Mouse (Mus musculus): ENCODE measurements around the gene Morn3. TPM values are rescaled to one million over a fixed set of nuclear protein-coding genes. Genes with fewer than 3 reads are reported as not detected.

Gene Morn3
- polyA plus RNA-seq, 1 experiment from 2014 or later, result 0.41 TPM

DNA sequence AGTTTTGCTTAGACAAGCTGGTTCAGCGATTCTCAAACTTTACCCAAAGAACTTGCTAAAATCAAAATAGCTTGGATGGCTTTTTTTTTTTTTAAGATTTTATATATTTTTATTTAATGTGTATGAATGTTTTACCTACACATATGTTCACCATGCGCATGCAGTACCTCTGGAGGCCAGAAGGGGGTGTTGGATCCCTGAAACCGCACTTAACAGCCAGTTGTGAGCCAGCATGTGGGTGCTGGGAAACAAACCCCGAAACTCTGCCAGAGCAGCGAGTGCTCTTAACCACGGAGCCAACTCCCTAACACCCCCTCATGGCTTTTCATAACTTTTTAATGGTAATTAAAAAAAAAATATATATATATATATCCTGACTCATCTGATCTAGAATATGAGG is 36.0 kb downstream of the Morn3 start:
- H3K27me3 ChIP-seq (ENCODE audit: control insufficient read depth, insufficient read depth, low read length), result no peaks in the 10 kb centered on the region
- 93% methylated on average over 6 of the region's 6 CpGs for WGBS
- H3K9ac ChIP-seq (ENCODE audit: low read length), result no peak overlapping the region
- H3K36me3 ChIP-seq (ENCODE audit: control insufficient read depth, insufficient read depth, low read length), result no peaks in the 10 kb centered on the region
- no peaks in the 10 kb centered on the region for H3K9me3 ChIP-seq (ENCODE audit: control insufficient read depth, low read length)
- ATAC-seq (ENCODE audit: low FRiP score, low TSS enrichment) (no peak), DNase-seq (ENCODE audit: low spot score) (no peak)
- no peak overlapping the region for H3K4me2 ChIP-seq (replicated peaks; ENCODE audit: low read depth)
- H3K4me3 ChIP-seq (ENCODE audit: low read depth, low read length), result no peak overlapping the region
- TF ChIP-seq EP300 (optimal IDR thresholded peaks at IDR 0.05) (no peak), CTCF (IDR thresholded peaks at IDR 0.05; ENCODE audit: low read depth) (peak; percentile 59)
- H3K4me1 ChIP-seq (replicated peaks; ENCODE audit: control insufficient read depth, insufficient read depth), result peaks cover 3% of the 10 kb centered on the region; the same call in 1 of the 2 replicates
- H3K27ac ChIP-seq (replicated peaks), result no peak overlapping the region

DNA sequence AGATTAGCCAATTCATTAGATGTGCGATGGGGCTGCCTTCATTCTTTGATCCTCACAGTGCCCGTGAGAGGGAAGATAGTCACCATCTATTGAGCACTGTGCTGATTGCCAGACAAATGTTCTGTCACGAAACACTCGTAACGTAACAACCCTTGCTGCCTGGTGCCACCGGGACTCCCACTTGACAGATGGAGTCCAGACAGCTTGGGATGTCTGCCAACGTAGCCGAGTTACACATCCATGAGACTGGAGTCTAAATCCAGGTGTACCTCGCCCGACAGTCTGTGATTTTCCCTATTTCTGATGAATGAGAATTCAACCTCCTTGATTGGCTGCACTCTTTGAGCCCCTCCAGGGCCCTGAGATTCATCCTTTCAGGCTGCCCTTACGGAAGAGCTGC is 36.9 kb downstream of the Morn3 start:
- DNase-seq (ENCODE audit: low spot score) (no peak), ATAC-seq (ENCODE audit: low FRiP score, low TSS enrichment) (no peak)
- WGBS, result 37% methylated on average over 11 of the region's 11 CpGs
- peak; percentile 35 for TF ChIP-seq EP300 (optimal IDR thresholded peaks at IDR 0.05)
- no peak for TF ChIP-seq CTCF (IDR thresholded peaks at IDR 0.05; ENCODE audit: low read depth)
- Histone ChIP-seq H3K27ac (replicated peaks) (0 out of 2 replicates have a peak overlapping the region, but pooled peaks have one; percentile 36), H3K36me3 (ENCODE audit: control insufficient read depth, insufficient read depth, low read length) (no peaks in the 10 kb centered on the region), H3K4me2 (replicated peaks; ENCODE audit: low read depth) (no peak overlapping the region), H3K27me3 (ENCODE audit: control insufficient read depth, insufficient read depth, low read length) (no peaks in the 10 kb centered on the region), H3K9me3 (ENCODE audit: control insufficient read depth, low read length) (no peaks in the 10 kb centered on the region), H3K4me3 (ENCODE audit: low read depth, low read length) (no peak overlapping the region), H3K9ac (ENCODE audit: low read length) (no peak overlapping the region), H3K4me1 (replicated peaks; ENCODE audit: control insufficient read depth, insufficient read depth) (peaks cover 3% of the 10 kb centered on the region; the same call in 1 of the 2 replicates)

DNA sequence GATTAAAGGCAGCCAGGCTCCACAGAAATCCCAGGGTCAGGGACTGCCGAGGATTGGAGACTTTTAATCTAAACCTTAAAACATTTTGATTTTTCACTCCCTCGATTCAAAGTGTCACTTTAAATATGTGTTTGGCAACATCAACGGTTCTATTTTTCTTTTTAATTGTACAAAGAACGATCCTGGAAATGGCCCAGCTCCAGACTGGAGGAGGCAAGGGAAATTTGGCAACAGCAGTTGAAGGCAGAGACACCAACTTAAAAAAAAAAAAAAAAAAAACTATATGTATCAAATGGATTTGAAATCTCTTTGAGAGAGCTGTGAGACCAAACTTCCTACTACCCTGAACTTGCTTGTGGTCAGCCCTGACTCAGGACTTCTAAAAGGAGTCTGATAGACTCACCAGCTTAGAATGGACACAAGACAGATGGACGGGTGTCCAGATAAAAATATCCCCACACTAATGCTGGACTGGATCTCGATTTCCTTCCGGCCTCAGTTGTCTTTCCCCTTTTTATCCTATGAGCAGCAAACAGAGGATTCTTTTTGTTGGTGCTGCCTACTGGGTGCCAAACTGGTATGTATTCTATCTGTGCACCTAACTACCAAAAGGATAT is 37.8 kb downstream of the Morn3 start:
- no peaks in the 10 kb centered on the region for H3K36me3 ChIP-seq (ENCODE audit: control insufficient read depth, insufficient read depth, low read length)
- TF ChIP-seq CTCF (IDR thresholded peaks at IDR 0.05; ENCODE audit: low read depth), result no peak
- TF ChIP-seq EP300 (optimal IDR thresholded peaks at IDR 0.05), result no peak
- no peak overlapping the region for H3K4me2 ChIP-seq (replicated peaks; ENCODE audit: low read depth)
- H3K9me3 ChIP-seq (ENCODE audit: control insufficient read depth, low read length), result no peaks in the 10 kb centered on the region
- no peak overlapping the region for H3K4me3 ChIP-seq (ENCODE audit: low read depth, low read length)
- DNase-seq (ENCODE audit: low spot score) (no peak), ATAC-seq (ENCODE audit: low FRiP score, low TSS enrichment) (no peak)
- H3K27me3 ChIP-seq (ENCODE audit: control insufficient read depth, insufficient read depth, low read length), result no peaks in the 10 kb centered on the region
- H3K9ac ChIP-seq (ENCODE audit: low read length), result no peak overlapping the region
- no peak overlapping the region for H3K27ac ChIP-seq (replicated peaks)
- no peaks in the 10 kb centered on the region for H3K4me1 ChIP-seq (replicated peaks; ENCODE audit: control insufficient read depth, insufficient read depth)
- 44% methylated on average over 7 of the region's 7 CpGs for WGBS

DNA sequence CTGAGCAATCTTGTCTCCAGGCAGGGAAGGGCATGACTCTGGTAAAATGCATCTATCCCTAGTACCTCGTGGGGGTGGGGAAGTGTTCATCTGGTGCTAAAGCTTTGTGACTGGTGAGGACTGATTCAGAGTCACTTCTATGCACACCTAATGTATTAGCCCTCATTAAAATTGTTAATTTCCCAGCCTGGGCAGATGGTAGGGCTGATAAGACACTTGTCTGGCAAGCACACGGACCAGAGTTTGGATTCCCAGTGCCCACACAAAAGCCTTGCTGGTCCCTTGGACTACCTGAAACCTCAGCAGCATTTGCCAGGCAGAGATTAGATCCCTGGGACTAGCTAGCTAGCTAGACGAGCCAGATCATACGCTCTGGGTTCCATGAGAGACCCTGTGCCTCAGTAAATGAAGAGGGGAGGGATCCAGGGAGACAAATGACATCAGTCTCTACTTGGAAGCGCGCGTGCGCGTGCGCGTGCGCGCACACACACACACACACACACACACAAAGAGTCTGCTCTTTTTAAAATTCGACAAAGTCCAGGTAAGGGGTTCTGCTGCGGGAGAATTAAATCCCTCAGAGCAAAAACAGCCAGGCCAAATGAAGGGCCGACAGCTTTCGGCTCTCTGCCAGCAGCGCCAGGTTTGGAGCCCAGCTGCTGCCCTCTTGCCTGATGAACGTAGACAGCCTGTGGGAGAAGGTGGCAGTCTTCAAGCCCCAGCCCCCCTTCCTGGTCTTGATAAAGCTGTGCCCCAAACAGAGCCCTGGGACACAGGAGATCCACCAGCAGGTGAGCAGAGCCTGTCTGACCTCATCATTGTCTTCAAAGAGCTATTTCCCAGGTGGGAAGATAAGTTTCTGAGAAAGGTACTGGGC is 40.9 kb downstream of the Morn3 start:
- DNase-seq (ENCODE audit: low spot score) (no peak), ATAC-seq (ENCODE audit: low FRiP score, low TSS enrichment) (no peak)
- Histone ChIP-seq H3K36me3 (ENCODE audit: control insufficient read depth, insufficient read depth, low read length) (no peaks in the 10 kb centered on the region), H3K4me3 (ENCODE audit: low read depth, low read length) (no peak overlapping the region), H3K9ac (ENCODE audit: low read length) (no peak overlapping the region), H3K9me3 (ENCODE audit: control insufficient read depth, low read length) (no peaks in the 10 kb centered on the region), H3K4me1 (replicated peaks; ENCODE audit: control insufficient read depth, insufficient read depth) (no peaks in the 10 kb centered on the region), H3K4me2 (replicated peaks; ENCODE audit: low read depth) (no peak overlapping the region), H3K27ac (replicated peaks) (no peak overlapping the region), H3K27me3 (ENCODE audit: control insufficient read depth, insufficient read depth, low read length) (no peaks in the 10 kb centered on the region)
- WGBS, result 59% methylated on average over 19 of the region's 19 CpGs
- TF ChIP-seq CTCF (IDR thresholded peaks at IDR 0.05; ENCODE audit: low read depth) (no peak), EP300 (optimal IDR thresholded peaks at IDR 0.05) (no peak)

DNA sequence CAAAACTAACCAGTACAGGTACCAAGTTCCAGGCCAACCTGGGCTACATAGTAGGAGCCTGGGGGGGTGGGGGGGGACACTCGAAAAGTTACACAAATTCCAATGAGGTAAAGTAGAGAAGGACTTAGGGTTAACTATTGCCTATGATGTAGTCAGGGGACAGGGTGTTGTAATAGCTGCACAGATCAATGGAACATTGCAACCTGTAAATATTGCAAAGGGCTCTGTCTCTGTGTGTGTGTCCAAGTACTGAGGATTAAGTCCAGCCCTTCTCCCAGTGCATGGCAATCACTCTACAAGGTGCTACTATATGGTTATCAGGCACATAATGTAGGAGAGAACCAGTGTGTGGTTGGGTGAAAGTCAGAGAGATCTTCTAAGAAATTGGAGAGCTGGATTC is 45.9 kb downstream of the Morn3 start:
- H3K27ac ChIP-seq (replicated peaks), result no peak overlapping the region
- no peaks in the 10 kb centered on the region for H3K27me3 ChIP-seq (ENCODE audit: control insufficient read depth, insufficient read depth, low read length)
- H3K4me1 ChIP-seq (replicated peaks; ENCODE audit: control insufficient read depth, insufficient read depth), result no peaks in the 10 kb centered on the region
- no peak overlapping the region for H3K4me2 ChIP-seq (replicated peaks; ENCODE audit: low read depth)
- ATAC-seq (ENCODE audit: low FRiP score, low TSS enrichment), result no peak
- TF ChIP-seq CTCF (IDR thresholded peaks at IDR 0.05; ENCODE audit: low read depth) (no peak), EP300 (optimal IDR thresholded peaks at IDR 0.05) (no peak)
- no peaks in the 10 kb centered on the region for H3K9me3 ChIP-seq (ENCODE audit: control insufficient read depth, low read length)
- 55% methylated on average over 1 of the region's 1 CpGs for WGBS
- no peak overlapping the region for H3K9ac ChIP-seq (ENCODE audit: low read length)
- no peak overlapping the region for H3K4me3 ChIP-seq (ENCODE audit: low read depth, low read length)
- H3K36me3 ChIP-seq (ENCODE audit: control insufficient read depth, insufficient read depth, low read length), result no peaks in the 10 kb centered on the region
- no peak for DNase-seq (ENCODE audit: low spot score)
